Mouse (Mus musculus) limb, embryonic 13.5 days (tissue): ENCODE results near the gene Mybphl. TPM values are rescaled to one million over a fixed set of nuclear protein-coding genes. Genes with fewer than 3 reads are reported as not detected.
A peak's percentile ranks its signal among the peaks of the same experiment; 100 is the strongest.

ENCODE experiments used
- ATAC-seq: fragments of 200-750 bp; cut with Nextera tagmentation; 2 replicates; pipeline ENCODE4 v1.8.0; 2017; ENCODE audit warnings: low read depth, moderate number of reproducible peaks, moderate TSS enrichment; ENCODE audit not compliant: low FRiP score
- H3K27ac ChIP-seq: fragments of 300-500 bp; sonication (generic); 2 replicates; pipeline ENCODE4 v1.5.1; 2015; ENCODE audit warnings: inconsistent platforms, mild to moderate bottlenecking, moderate library complexity
- H3K27me3 ChIP-seq: fragments of 300-500 bp; sonication (generic); 2 replicates; pipeline ENCODE4 v1.6.1; 2015; ENCODE audit warnings: mild to moderate bottlenecking, inconsistent platforms
- H3K36me3 ChIP-seq: fragments of 300-500 bp; sonication (generic); 2 replicates; pipeline ENCODE4 v1.6.1; 2015; ENCODE audit warnings: inconsistent platforms, mild to moderate bottlenecking, moderate library complexity
- H3K4me1 ChIP-seq: fragments of 300-500 bp; sonication (generic); 2 replicates; pipeline ENCODE4 v1.6.1; 2015; ENCODE audit warnings: inconsistent platforms
- H3K4me2 ChIP-seq: fragments of 300-500 bp; sonication (generic); replicated peaks from 2 replicates; pipeline ENCODE4 v1.6.1; 2015; ENCODE audit warnings: inconsistent platforms, mild to moderate bottlenecking, moderate library complexity
- H3K4me3 ChIP-seq: fragments of 300-500 bp; sonication (generic); 2 replicates; pipeline ENCODE4 v1.5.1; 2015; ENCODE audit warnings: moderate library complexity, mild to moderate bottlenecking, inconsistent platforms
- H3K9ac ChIP-seq: fragments of 300-500 bp; sonication (generic); 2 replicates; pipeline ENCODE4 v1.6.1; 2015; ENCODE audit warnings: mild to moderate bottlenecking, inconsistent platforms
- H3K9me3 ChIP-seq: fragments of 300-500 bp; sonication (generic); 2 replicates; pipeline ENCODE4 v1.6.1; 2016; ENCODE audit warnings: inconsistent platforms
- WGBS: fragments of 180-500 bp; shearing (Covaris S2); methylation state at CpG from one replicate; pipeline ENCODE4 v1.1.7; 2015; 5-methylcytosine and 5-hydroxymethylcytosine counted together
- polyA plus RNA-seq: library from polyadenylated mRNA; unstranded; fragments of >200 nt; fragmentation: Nextera tagmentation; extraction: Ambion mirVana; gene quantifications from 2 replicates; pipeline ENCODE4 v1.2.1, GENCODE M21; 2015

Gene Mybphl
- polyA plus RNA-seq, 1 experiment from 2014 or later, result not detected

DNA sequence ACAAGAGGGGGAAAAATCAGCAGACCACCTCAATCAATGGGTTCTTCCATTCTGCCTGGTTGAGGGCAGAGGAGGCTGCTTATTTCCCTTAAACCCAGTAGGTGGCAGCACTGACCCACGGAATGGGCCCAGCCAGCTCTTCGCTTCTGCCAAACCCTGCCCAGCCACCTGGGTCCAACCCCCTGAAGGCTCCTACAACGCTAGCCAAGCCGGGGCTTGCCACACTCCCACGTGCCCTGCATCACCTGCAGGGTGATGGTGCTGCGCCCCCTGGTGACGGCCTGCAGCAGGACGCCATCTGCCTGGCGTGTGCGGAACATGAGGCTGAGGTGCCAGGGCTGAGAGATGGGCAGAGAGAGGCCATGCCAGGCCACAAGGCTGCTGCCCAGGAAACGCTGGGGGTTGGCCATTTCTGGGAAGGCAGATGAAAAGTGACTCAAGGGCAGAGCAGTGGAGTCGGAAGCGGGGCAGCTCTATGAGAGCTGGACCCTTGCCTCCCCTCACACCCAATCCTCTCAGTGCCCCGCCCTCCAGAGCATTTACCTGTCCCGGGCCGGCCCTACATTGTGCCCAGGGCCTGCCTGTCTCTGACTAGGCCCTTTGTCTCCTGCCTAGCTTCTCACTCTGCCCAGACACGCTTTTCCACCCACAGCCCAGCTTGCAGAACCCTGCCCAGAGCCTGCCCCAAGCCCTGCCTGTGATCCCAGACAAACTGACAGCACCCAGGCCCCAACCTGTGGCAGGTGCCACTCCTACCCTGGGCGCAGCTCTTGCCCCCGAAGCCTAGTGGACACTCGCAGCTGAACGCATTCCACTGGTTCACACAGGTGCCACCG is 37.2 kb downstream of the Mybphl start:
- Histone ChIP-seq H3K9me3 (no peaks in the 10 kb centered on the region), H3K4me1 (peaks cover 6% of the 10 kb centered on the region), H3K9ac (peak overlapping the region; percentile 32), H3K27ac (no peak overlapping the region; the same call in 1 of the 2 replicates), H3K27me3 (no peaks in the 10 kb centered on the region), H3K4me2 (peak overlapping the region; percentile 54), H3K4me3 (peak overlapping the region; percentile 7; the same call in 1 of the 2 replicates), H3K36me3 (peaks cover 45% of the 10 kb centered on the region)
- peak; percentile 84 for ATAC-seq
- WGBS, result 35% methylated on average over 22 of the region's 22 CpGs

DNA sequence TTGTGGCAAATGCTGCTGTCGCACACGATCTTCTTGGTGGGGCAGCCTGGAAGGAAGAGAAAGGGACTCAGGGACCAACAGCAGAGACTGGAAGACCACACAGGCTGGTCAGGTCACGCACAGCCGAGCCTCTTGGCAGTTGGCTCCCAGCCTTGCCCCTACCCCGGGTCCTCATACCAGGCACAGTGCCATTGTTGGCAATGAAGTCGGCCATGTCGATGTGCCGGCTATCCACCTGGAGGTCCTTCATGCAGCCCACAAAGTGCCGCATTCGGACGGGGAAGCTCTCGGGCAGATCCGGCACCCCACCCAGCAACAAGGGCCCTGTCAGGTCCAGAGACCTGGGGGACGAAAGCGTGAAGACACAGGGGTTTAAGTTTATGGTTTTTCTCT is 37.8 kb downstream of the Mybphl start:
- no peaks in the 10 kb centered on the region for H3K9me3 ChIP-seq
- no peak overlapping the region for H3K4me2 ChIP-seq
- WGBS, result 90% methylated on average over 15 of the region's 15 CpGs
- no peaks in the 10 kb centered on the region for H3K27me3 ChIP-seq
- H3K36me3 ChIP-seq, result peaks cover 43% of the 10 kb centered on the region
- no peak for ATAC-seq
- no peak overlapping the region for H3K9ac ChIP-seq
- H3K4me1 ChIP-seq, result peaks cover 6% of the 10 kb centered on the region
- no peak overlapping the region for H3K4me3 ChIP-seq
- H3K27ac ChIP-seq, result no peak overlapping the region

DNA sequence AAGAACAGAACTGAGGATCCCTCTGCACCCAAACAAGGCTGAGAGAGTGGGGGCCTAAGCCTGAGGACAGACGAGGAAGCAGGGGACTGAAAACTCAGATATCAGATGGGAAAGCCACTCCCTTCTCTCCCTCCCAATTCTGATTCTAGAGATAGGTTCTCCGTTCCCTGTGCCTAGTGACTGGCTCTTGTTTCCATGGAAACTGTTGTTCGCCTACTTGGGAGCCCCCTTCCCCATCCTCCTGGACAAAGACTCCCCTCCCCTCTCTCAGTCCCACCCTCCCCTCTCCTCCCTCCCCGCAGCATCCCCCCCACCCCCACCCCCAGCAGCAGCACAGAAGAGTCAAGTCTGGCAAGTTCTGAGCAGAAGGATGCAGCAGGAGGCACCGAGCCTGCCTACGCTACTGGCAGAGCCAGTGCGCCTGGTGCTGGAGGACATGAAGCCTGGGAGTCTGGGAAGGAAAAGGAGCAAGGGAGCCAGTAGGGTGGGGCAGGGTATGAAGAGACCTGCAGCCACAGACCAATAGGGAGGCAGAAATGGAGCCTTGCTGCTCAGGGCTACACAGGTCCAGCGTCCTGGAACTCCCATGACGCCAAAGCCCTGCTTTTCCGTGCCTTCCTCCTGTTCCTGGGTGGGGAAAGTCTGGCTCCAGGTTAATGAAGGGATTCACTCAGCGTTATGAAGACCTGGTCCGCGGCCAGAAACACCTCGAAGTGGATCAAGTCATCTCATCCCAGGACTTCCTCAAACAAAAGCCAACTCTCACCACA is 41.0 kb downstream of the Mybphl start:
- Histone ChIP-seq H3K27me3 (no peaks in the 10 kb centered on the region), H3K27ac (no peak overlapping the region; the same call in 1 of the 2 replicates)

DNA sequence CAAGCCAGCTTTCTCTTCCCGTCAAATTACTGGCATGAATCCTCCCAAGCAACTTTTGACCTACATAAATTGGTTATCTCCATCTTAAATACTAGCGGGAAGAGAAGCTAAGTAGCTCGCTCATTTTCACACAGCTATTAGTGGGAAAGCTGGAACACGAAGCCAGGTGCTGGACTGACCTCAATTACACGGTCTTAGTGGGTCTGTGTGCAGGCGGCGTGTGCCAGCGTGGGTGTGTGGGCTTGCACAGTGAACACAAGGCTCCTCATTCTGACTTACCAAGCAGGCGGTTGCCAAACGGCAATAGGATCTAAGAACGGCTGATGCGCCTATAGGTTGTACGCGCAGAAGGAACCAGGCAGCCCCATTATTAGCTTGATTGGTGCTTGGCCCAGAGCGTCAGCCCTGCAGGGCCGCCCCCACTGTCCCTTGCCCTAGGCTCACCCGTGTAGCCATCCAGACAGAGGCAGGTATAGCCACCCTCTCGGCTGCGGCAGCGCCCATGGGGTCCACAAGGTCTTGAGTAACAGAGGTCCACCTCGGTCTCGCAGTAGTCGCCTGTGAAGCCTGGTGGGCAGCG is 41.7 kb downstream of the Mybphl start:
- Histone ChIP-seq H3K4me3 (no peak overlapping the region), H3K4me1 (peaks cover 12% of the 10 kb centered on the region), H3K36me3 (peaks cover 17% of the 10 kb centered on the region), H3K9me3 (no peaks in the 10 kb centered on the region), H3K27ac (no peak overlapping the region), H3K4me2 (no peak overlapping the region), H3K9ac (no peak overlapping the region), H3K27me3 (no peaks in the 10 kb centered on the region)
- no peak for ATAC-seq
- 89% methylated on average over 24 of the region's 24 CpGs for WGBS

More for the DNA sequence above, 41.0 kb downstream of the Mybphl start:
- peaks cover 6% of the 10 kb centered on the region for H3K4me1 ChIP-seq
- WGBS, result 51% methylated on average over 14 of the region's 14 CpGs
- H3K36me3 ChIP-seq, result peaks cover 17% of the 10 kb centered on the region
- H3K4me2 ChIP-seq, result no peak overlapping the region
- no peak for ATAC-seq
- H3K9ac ChIP-seq, result no peak overlapping the region
- H3K4me3 ChIP-seq, result no peak overlapping the region
- no peaks in the 10 kb centered on the region for H3K9me3 ChIP-seq

DNA sequence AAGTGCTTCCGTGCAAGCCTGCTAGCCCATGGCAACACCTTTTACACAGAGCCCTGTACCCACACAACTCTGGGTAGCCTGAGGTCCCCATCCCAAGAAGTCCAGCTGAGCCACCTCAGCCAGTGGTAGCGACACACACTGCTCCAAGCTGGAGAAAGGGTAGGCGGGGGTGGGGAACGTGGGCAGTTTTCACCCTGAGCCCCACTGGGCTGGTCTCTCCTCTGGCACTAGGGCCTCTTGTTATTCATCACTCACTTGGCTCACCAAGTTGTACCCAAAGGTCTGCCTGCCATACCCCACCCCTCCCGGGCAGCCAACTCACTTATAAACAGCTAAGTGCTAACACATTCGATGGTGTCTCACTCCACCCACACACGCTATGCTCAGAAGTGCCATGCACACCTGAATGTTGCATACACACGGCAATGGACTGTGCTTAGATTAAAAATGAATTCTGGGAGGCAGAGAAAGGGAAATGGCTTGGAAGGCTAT is 43.9 kb downstream of the Mybphl start:
- H3K4me3 ChIP-seq, result no peak overlapping the region
- H3K27ac ChIP-seq, result no peak overlapping the region
- peaks cover 35% of the 10 kb centered on the region for H3K36me3 ChIP-seq
- peaks cover 13% of the 10 kb centered on the region for H3K4me1 ChIP-seq
- no peak overlapping the region for H3K4me2 ChIP-seq
- no peak for ATAC-seq
- H3K9ac ChIP-seq, result no peak overlapping the region
- 89% methylated on average over 8 of the region's 8 CpGs for WGBS
- H3K27me3 ChIP-seq, result no peaks in the 10 kb centered on the region
- H3K9me3 ChIP-seq, result peaks cover 12% of the 10 kb centered on the region; the same call in 1 of the 2 replicates

DNA sequence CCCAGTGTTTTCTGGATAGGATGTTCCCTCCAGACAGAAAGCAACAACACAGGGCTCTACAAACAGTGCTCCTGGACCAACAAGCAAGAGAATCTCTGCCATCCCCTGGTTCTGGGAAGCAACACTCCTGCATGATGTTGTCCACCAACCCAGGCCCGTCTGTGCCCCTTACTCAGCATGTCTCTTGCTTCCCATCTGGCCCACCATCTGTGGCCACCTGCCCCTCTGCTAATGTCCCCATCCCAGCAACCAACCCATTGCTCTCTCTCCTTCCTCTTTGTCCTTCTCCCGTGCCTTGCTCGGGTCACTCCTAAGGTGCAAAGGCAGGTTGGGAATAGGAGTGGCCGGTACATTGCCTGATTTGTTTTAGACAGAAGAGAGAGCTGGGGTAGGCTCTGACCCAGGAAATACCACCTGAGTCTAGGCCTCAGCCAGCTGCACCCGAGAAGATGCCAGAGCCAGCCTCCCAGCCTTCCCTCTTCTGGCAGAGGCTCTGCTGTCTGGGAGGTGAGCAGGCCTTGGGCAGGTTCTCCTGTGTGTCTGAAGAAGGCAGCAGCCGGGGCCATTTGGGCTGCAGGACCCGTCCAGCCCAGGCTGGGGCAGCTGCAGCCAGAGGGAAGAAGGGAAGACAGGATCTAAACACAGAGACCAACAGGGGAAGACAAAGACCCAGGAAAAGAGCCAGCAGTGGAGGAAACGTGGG is 45.1 kb downstream of the Mybphl start:
- no peak overlapping the region for H3K4me2 ChIP-seq
- H3K27me3 ChIP-seq, result 0 out of 2 replicates have a peak, but pooled peaks cover under 1% of the 10 kb centered on the region
- no peak for ATAC-seq
- H3K4me3 ChIP-seq, result no peak overlapping the region
- 61% methylated on average over 8 of the region's 8 CpGs for WGBS
- H3K9me3 ChIP-seq, result peaks cover 22% of the 10 kb centered on the region; the same call in 1 of the 2 replicates
- no peak overlapping the region for H3K27ac ChIP-seq
- 0 out of 2 replicates have a peak overlapping the region, but pooled peaks have one; percentile 40 for H3K9ac ChIP-seq
- H3K36me3 ChIP-seq, result peaks cover 40% of the 10 kb centered on the region
- peaks cover 14% of the 10 kb centered on the region for H3K4me1 ChIP-seq

DNA sequence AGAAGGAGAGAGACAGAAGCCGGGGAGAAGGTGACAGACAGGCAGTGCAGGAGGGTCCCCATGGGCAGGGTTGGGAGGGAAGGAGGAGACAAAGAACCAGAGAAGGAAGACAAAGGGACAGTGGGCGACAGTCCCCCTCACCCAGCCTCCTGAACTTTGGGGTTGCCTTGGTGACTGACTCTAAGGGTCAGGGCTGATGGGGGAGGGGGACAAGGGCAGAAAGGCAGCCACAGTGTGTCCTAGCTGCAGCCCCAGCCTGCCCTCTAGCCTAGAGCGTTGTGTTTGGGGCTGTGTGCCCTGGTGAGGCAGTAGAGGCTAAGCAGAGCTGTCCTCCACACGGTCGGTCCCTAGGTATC is 45.6 kb downstream of the Mybphl start:
- WGBS, result 34% methylated on average over 5 of the region's 5 CpGs
- no peak for ATAC-seq
- no peak overlapping the region for H3K4me3 ChIP-seq
- no peak overlapping the region for H3K27ac ChIP-seq
- peaks cover 22% of the 10 kb centered on the region; the same call in 1 of the 2 replicates for H3K9me3 ChIP-seq
- peak overlapping the region; percentile 53; the same call in 1 of the 2 replicates for H3K9ac ChIP-seq
- peaks cover 40% of the 10 kb centered on the region for H3K36me3 ChIP-seq
- H3K4me1 ChIP-seq, result peaks cover 20% of the 10 kb centered on the region
- H3K27me3 ChIP-seq, result 0 out of 2 replicates have a peak, but pooled peaks cover 5% of the 10 kb centered on the region
- 0 out of 2 replicates have a peak overlapping the region, but pooled peaks have one; percentile 14 for H3K4me2 ChIP-seq

DNA sequence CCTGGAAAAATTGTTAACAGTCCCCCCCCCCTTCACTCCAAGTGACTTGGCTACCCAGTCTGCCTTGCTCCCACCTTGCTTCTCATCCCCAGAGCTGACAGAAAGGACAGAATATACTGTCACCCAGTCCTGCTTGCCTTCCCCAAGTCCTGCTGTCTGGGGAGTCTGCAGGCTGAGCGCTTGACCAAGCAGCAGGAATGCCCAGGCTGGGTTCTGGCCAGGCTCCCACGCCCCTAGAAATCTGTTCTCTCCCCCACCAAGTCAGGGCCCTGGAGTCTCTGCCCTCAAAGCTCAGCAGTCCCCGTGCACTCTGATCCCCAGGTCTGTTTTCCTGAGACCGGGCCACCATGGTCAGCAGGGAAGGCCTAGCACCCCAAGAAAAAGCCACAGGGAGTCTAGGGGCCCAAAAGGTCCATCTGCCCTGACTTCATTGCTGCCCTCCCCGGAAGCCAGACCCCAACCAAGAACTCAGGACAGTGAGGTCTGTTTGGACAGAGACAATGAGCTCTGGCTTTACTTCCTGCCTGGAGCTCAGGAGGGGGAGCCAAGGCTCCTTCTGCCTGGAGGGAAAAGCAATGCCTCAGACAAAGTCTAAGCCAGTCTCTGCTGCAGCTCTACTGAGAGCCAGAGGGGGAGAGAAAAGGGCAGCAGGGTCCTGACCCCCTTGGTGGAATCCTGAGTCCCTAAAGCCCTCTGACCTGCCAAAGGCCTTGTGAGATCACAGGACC is 46.5 kb downstream of the Mybphl start:
- Histone ChIP-seq H3K4me1 (peaks cover 20% of the 10 kb centered on the region), H3K4me2 (peak overlapping the region; percentile 31), H3K27ac (no peak overlapping the region), H3K9me3 (peaks cover 22% of the 10 kb centered on the region; the same call in 1 of the 2 replicates), H3K9ac (peak overlapping the region; percentile 45), H3K27me3 (peaks cover 7% of the 10 kb centered on the region), H3K36me3 (peaks cover 40% of the 10 kb centered on the region), H3K4me3 (no peak overlapping the region)
- WGBS, result 65% methylated on average over 5 of the region's 5 CpGs
- no peak for ATAC-seq

DNA sequence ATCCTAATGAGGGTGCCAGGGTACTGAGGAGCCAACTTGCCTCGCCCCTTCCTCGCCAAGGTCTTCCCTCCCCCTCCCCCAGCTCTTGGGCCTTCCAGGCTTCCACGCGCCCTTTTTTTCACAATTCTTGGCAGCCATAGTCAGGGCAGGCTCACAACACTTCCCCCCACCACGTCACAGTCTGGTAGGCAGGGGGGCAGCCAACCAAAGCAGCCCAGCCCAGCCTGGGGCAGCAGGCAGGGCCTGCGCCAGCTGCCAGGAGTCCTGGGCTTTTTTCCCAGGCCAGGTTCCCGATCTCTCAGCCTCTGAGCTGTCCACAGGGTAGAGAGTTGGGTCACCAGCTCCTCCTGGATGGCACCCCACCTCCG is 47.0 kb downstream of the Mybphl start:
- peaks cover 20% of the 10 kb centered on the region for H3K4me1 ChIP-seq
- H3K36me3 ChIP-seq, result peaks cover 34% of the 10 kb centered on the region
- H3K4me3 ChIP-seq, result no peak overlapping the region
- H3K27ac ChIP-seq, result no peak overlapping the region
- H3K9ac ChIP-seq, result 0 out of 2 replicates have a peak overlapping the region, but pooled peaks have one; percentile 45
- peaks cover 22% of the 10 kb centered on the region; the same call in 1 of the 2 replicates for H3K9me3 ChIP-seq
- 78% methylated on average over 8 of the region's 8 CpGs for WGBS
- no peak for ATAC-seq
- peaks cover 12% of the 10 kb centered on the region for H3K27me3 ChIP-seq
- peak overlapping the region; percentile 31; the same call in 1 of the 2 replicates for H3K4me2 ChIP-seq

DNA sequence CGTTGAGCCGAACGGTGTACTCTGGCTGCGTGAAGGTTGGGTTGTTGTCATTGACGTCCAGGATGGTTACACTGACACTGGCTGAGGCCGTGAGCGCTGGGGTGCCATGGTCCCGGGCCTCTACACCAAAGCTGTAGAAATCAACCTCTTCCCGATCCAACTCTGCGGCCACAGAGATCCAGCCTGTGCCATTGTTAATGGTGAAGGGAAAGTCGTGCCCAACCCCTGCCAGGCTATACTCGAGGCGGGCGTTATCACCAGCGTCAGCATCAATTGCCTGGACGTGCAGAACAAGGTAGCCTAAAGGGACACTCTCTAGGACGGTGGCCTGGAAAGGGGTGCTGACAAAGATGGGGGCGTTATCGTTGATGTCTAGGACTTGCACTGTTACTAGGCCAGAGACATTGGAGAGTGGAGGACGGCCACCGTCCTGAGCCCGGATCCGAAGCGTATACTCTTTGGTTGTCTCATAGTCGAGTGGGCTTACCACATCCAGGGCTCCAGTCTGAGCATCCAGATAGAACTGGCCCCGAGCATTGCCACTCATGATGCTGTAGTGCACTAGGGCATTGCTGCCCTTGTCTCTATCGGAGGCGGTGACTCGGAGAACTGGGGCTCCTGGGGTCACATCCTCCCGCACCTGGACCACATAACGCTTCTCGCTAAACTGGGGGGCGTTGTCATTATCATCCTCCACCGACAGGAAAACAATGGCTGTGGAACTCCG is 49.1 kb downstream of the Mybphl start:
- Histone ChIP-seq H3K36me3 (peaks cover 29% of the 10 kb centered on the region), H3K4me3 (no peak overlapping the region), H3K9me3 (peaks cover 22% of the 10 kb centered on the region; the same call in 1 of the 2 replicates), H3K4me1 (peaks cover 20% of the 10 kb centered on the region), H3K27ac (no peak overlapping the region), H3K4me2 (no peak overlapping the region), H3K27me3 (peaks cover 25% of the 10 kb centered on the region), H3K9ac (no peak overlapping the region)
- WGBS, result 96% methylated on average over 35 of the region's 35 CpGs
- no peak for ATAC-seq
